Mouse (Mus musculus): Measurements from ENCODE around the gene Plekhg5.

- TF ChIP-seq GATA1 (IDR thresholded peaks at IDR 0.05; ENCODE audit: borderline replicate concordance, low read length), result no peak
- no peak for TF ChIP-seq FLI1 (IDR thresholded peaks at IDR 0.05; ENCODE audit: low read length)
Measured at GRCm38 (mm10) chr4:152044609-152045008, 27.7 kb upstream of the Plekhg5 start.
